Mouse (Mus musculus) hindlimb bud, embryonic 11.5 days (tissue): Measurements from ENCODE around the gene Aspg.

ENCODE experiments used
- DNase-seq: peaks from one replicate; pipeline ENCODE4 v3.0.0-alpha.2; 2012; ENCODE audit warnings: low read depth, low spot score; ENCODE audit errors: extremely low spot score

Aspg gene

DNA sequence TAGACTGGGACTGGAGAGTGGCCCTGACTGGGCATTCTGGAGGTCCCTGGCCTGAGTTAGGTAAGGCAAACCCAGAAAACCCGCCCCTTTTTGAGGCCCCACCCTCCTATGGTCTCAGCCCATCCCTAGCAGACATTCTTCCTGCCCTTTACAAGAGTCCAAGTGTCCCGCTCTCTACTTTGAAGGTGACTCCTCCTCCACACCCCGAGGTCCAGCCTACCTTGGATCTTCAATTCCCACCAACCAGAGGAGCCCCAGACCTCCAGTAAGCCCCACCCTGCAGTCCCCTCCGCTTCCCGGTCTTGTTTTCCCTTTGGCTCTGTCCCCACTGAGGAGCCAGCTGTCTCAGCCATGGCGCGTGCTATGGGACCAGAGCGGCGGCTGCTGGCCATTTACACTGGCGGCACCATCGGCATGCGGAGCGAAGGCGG, at the start of gene Aspg:
Aspg (plus strand) TSS at position 139 of the 431 bp plus-strand sequence.
- DNase-seq = no peak

DNA sequence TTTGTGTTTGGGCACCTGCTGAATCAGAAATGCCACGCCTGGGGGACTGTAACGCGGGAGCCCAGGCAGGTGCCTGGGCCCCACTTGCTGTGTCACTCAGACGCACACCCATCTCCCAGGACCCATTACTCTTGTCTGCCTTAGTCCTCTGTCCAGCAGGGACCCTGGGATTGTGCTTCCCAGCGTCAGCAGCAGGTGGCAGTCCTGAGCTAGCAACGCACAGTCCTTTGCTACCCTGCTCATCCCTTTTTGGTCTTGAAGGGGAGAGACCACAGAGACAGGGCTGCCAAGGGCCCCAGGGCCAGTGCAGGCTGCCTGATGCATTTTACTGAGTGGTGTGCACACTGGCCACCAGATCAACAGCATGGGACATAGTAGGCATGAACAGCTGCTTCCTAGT, 28.8 kb upstream of the Aspg start:
- DNase-seq = peak; percentile 22

DNA sequence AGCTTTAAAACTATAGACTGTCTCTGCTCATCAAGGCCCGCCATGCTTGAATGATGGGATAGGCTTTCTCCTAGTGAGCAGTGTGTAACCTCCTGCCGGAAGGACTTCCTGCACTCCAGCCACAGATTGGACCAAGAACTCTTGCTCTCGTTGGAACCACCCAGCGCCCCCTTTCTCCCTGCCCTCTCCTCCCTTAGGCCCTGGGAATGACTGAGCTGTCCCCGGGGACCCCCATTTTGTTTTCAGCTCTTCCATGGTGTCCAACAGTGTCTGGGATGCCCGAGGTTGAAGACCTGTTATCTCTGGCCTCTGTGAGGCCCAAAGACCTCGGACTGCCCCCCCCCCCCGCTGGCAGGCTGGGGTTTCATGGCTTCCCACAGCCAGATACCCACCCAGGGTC, 26.6 kb upstream of the Aspg start:
- DNase-seq = no peak

DNA sequence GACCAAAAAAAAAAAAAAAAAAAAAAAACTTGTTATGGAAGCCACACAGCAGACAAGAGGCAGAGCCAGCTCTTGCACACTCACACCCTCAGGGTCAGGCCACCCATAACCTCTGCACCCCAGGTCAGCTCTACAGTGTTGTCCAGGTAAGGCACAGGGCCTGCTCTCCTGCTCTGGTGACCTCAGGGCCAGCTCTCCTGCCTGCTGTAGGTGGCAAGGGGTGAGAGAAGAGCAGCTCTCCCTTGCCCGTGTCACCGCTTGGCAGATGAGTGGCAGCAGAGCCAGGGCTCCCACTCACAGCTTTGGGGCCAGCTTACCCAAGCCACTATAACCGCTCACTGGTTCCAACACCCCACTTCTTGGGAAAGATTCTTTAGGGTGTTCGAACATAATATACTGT, 25.6 kb upstream of the Aspg start:
- DNase-seq = no peak

DNA sequence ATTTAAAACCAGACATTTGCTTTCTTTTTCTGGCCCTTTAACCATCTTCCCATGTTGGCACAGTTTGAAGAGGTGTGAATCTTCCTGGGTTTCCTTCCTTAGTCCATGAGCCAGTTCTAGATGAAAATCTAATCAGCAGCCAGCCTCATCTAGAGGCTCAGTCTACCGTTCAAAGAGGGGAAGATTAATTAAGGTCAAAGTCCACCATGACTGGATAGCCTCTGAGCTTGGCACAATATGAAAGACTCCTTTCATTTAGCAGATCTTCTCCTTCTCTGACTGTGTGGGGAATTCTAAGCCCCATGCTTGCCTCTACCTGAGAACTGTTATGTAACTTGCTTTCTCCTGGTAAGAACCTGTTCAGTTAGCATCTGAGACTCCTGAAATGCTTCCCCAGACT, 24.2 kb upstream of the Aspg start:
- no peak for DNase-seq

DNA sequence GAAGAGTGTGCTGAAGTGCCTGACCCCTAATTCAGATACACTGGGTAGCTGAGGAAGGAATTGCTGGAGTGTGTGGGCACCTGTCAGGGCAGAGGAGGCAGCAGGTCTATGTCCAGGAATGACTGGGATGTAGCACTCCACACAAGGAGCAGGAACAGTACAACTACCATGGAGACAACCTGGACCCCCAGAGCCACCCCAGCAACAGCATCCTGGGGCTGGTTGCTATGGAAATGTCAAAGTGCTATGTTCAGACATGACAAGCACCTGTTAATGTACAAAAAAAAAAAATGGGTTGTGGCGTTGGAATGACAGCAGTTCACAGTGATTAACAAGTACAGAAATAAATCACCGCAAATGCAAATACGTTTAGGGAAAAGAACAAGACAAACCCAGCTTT, 20.2 kb upstream of the Aspg start:
- DNase-seq = no peak

DNA sequence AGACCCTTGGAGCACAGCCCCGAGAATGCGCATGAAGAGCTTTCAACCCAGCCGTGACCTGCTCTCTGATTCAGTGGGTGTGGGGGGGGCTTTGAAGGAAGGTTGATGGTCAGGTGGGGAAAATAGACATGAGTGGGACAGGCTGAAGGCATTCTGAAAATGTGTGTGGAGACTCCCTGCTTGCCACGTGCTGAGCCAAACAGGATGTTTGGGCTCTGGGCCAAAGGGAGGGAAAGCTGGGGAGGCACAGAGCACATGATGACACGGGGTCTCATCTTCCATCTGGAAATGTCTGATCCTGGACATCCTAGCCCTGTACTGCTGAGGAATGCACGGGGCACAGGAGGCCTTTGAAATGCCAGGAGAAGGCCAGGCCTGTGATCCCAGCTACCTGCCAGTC, 19.8 kb upstream of the Aspg start:
- no peak for DNase-seq

DNA sequence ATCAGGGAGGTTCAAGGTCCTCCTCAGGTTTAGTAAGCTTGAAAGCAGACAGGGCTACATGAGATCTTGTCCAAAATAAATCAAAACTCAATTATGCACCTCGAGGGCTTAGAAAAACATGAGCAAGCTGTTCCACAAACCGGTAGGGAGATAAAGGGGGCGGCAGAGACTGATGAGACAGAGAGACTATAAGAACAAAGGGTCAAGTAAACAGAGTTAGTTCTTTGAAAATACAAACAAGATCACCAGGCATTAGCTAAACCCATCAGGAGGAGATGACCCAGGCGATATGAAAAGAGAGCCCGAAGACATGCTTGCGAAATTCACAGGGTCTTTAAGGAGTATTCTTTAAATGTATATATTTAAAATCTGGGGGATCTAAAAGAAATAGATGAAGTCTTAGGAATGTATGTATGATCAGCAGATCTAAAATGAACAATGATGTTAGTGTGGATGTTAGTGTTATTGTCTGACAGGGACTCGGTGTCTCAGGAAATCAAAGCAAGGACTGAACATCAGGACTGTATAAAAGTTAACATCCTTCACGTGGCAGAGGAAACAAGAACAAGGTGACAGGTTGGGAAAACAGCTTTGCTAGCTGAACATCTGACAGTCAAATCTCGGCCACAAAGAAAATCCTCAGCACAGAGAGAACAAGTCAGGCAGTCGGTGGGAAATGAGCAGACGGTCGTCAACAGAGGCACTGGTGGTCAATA, 17.7 kb upstream of the Aspg start:
- no peak for DNase-seq

DNA sequence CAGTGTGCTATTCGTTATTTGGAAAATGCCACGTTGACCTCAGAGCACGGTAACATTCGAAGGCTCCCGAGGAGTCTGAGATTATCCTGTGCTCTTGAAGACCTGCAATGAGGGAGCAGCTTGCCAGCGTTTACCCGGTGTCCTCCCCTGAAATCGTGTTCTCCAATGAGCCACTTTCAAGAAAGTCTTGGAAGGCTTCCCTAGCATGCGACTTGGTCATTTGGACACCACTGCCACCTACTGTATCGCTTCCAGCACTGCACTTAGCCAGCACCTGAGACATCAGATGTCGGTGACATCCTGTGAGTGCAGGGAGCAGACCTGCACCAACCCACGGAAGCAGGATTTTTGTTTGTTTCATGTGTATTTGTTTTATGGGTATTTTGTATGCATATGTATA, 15.4 kb upstream of the Aspg start:
- peak; percentile 68 for DNase-seq

DNA sequence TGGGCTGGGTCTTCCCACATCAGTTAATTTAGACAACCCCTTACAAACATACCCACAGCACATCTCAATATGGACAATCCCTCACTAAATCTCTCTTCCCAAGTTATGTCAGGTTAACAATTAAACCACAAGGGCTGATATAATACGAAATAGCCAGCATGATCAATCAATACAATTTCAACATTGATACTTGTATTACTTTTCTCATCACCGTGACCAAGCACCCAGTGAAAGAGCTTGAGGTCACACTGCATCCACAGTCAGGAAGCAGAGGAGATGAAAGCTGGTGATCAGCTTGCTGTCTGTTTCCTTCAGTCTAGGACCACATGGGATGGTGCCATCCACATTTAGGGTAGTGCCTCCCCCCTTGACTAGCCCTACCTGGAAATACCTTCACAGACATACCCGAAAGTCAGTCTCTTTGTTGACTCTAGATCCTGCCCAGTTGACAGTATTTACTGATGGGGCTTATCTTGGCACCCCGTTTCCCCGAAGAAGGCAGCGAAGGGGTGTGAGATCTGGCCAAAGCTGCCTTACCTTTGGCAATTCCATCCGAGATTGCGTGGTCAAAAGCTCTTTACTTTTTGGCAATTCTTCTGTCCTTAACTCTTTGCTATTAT, 12.1 kb upstream of the Aspg start:
- DNase-seq = no peak

DNA sequence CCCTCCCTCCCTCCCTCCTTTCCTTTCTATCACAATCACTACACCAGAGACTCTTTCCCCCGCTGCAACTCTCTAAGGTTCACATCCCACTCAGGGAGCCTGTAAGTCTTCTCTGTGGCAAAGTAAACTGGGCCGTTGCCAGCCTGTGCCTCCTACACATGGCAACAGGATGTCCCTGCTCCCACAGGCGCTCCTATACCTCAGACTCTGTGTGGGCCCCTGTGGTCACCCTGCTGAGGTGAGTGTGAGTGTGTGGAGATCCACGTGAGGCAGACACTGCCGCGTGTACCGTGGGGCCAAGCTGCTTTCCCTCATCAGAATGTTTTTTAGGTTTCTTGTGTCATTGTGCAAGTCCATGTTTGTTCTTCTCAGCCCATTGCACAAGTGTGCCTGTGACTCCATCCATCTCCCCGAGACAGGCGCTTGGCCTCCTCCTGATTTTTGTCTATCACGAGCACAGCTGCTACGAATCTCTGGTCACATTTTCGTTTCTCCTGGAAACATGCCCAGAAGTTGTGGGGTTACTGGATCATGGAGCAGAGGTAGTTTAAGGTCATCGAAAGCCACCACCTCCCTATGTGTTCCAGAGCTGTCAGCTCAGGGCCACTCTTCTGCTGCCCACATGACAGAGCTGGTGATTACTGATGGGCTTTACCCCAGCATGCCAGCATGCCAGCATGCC, 10.3 kb upstream of the Aspg start:
- no peak for DNase-seq

DNA sequence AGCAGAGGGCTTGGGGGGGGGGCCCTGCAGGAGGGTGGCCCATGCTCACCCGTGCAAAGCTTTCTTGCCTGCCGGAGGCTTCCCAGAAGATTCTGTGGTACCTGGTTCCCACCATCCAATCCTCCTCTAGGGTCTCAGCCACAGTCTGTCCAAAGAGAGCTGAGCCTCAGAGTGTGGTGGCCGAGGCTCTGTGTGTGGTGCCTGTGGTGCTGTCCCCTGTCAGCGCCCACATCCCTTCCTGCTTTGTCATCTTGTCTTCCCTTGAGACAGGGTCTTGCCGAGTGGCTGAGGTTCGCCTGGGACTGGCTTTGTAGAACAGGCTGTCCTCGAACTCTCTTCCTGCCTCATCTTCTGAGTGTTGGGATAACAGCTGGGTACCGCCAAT, 9.8 kb upstream of the Aspg start:
- no peak for DNase-seq

DNA sequence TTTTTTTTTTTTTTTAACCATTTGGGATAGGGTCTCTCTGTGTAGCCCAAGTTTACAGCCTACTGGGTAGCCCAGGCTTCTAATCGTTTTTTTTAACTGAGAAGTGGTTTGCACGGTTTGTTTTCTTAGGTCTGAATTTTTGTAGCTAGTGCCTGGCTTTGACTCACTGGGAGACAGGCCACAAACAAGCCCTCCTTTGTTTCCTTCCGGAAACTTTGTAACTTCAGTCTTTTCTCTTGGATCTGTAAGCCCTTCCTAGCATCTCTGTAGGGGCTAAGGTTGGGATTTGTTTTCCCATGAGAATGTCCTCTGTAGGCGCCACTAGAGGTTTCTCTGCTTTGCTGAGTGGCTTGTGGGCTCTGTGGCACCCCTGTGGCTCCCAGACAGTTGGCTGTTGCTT, 6.4 kb upstream of the Aspg start:
- DNase-seq = no peak

DNA sequence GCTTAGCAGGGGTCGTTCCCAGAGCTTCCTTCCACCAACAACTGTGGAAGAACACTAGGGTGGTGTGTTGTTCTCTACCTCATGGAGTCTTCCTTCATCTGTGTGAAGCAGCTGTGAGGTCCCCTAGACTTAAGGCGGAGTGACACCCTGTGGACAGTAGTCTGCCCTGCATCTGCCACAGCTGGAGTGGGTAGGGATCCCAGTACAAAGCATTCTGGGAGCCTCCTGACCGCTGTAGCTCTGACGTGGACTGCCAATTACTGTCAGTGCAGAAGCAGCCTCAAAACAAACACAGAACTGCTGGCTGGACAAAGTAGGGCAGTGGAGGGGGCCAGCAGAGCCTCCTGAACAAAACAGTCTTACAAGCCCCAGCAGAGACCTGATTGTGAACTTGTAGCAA, 5.4 kb upstream of the Aspg start:
- no peak for DNase-seq

DNA sequence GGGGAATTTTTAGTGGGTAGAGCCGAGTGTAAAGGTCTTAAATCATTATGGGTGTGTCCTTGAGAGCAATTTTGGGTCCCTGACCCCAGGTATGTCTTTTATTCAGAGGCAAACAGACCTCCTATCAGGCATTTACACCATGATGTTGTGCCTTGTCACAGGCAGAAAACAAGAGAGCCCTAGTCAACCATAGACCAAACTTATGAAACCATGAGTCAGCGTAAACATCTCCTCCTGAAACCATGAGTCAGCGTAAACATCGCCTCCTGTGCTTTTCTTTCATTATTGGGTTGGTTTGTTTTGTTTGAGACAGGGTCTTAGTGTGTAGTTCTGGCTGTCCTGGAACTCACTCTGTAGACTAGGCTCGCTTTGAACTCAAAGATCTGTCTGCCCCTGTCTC, 3.3 kb upstream of the Aspg start:
- no peak for DNase-seq

DNA sequence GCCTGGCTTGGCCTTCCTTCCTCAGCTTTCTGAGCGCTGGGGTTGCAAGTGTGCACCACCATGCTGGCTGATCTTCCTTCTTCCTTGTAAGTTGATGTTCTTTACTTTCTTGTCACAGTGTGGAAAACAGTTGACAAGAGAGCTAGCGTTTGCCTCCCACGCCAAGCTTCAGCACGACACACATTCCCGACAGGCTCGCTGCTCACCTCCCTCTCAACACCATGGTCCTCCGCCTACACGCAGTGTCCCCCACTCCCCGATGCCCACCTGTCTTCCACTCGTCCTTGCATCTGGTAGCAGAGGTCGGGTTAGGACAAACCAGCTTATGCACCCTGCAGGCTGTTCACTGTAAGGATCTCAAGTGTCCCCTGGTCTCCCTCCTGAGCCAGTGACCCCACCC, 1.6 kb upstream of the Aspg start:
- DNase-seq = no peak

DNA sequence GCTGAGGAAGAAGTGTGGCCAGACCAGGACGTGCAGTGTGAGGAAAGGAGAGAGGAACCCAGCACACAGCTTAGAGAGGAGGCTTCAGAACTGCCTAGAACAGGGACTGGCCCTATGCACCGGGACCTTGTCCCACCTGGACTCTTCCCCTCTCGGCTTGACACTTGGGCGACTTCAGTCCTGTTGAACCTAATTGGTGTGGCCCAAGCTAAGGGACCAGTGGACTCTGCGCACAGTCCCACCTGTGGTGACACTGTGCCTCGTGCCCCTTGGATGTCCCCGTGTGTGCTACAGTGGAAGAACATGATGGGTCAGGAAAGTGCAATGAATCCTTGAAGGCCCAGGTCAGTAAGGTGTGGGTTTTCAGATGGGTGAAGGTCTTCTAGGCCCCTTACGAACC, 1.2 kb downstream of the Aspg start:
- DNase-seq = no peak

DNA sequence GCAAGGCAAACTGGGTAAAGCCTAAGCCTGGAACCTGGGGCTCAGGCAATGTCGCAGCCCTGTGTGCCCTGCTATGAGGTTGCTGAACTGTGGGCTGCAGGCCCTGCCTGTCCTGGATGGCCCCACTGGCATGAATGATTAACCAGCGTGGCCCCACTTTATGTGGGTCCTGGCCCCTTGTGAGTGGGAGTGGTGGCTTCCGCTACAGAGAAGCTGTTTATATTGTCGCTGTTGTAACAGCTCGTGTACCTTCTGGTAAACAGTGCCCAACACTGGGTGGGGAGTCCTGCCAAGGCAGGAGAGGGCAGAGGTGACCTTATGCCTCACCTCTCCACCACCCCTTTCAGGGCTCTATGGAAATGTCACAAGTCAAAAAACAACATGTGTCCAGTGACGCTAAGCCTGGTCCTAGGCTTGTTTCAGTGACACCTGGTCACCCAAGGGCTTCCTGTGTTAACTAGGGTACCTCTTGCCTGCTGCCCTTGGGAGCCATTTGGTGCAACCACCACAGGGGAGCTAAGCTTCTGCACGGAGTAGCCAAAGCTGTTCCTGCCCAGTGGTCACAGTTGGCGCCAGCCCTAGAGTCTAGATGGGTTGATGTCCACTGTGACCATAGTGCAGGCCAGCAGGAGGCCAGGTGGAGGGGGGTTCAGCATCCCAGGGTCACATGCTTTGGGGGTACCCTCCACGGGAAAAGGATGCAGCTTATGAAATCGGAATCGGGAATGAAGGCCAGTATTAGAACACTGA, 2.4 kb downstream of the Aspg start:
- no peak for DNase-seq

DNA sequence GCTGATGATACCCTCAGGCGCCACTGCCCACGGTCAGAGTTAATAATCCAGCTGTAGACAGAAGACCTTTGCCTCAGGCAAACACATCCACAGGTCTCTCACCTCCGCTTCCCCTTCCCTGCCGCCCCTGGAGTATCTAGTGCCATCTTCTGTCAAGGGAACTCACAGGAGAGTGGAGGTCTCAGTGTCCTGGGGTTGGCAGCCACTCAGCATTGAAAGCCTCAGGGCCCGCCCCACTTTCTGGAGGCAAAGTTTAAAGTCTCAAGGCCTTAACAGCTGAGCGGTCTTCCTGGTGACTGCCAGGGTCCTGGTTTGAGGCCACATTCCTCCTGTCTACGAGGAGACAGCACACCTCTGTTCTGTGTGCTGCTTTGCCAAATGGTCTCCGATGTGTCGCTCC, 3.2 kb downstream of the Aspg start:
- DNase-seq = no peak

DNA sequence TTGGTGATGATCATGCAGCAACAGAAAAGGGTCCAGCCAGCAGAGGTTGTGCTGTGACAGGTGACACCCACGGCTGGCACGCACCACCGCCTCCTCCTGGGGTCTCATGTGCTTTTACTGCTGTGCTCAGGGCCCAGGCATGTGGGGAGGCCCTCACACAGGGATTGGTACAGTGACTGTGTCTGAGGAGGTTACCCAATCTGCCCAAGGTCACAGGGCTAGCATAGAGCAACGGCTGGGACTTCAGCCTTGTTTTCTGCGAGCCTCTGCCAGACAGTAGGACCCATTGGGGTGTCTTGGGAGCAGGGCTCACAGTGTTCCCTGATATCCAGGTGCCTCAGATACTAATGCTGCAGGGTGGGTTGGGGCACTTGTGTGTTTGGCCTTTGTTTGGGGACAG, 4.8 kb downstream of the Aspg start:
- no peak for DNase-seq

DNA sequence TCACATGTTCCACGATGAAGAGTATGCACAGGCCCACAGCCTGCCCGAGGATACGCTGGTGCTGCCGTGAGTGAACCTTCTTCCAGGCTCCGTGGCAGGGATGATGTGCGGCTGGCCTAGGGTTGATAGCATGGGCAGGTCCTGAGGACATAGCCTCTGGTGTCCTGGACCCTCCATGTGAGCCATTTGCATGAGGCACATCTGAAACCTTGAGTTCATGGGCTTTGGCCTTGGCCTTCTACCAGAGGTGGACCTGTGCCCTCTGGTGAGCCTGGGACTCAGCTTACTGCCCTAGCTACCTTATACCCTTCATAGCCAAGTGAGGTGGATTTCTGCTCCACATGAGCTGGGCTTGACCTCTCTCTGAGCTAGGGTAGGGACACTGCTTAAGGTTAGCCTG, 5.8 kb downstream of the Aspg start:
- DNase-seq = no peak
